Mouse (Mus musculus) lung, embryonic 14.5 days (tissue): Measurements from ENCODE around the gene Tubb2a. TPM values are rescaled to one million over a fixed set of nuclear protein-coding genes. Genes with fewer than 3 reads are reported as not detected.
A peak's percentile ranks its signal among the peaks of the same experiment; 100 is the strongest.
"Not testable (repeated sequence)": the region's sequence is repeated elsewhere in the genome, so short reads cannot be mapped to it uniquely, and the experiment has no call there.

ENCODE experiments used
- ATAC-seq: fragments of 200-750 bp; cut with Nextera tagmentation; 2 replicates; pipeline ENCODE4 v1.8.0; 2017; ENCODE audit warnings: mild to moderate bottlenecking, moderate TSS enrichment, moderate library complexity; ENCODE audit not compliant: insufficient read depth
- DNase-seq: peaks from one replicate; pipeline ENCODE4 v3.0.0-alpha.2; 2015
- H3K27ac ChIP-seq: fragments of 300-500 bp; sonication (generic); 2 replicates; pipeline ENCODE4 v1.5.1; 2014; ENCODE audit warnings: low read depth, mild to moderate bottlenecking, moderate library complexity
- H3K27me3 ChIP-seq: fragments of 300-500 bp; sonication (generic); 2 replicates; pipeline ENCODE4 v1.6.1; 2014; ENCODE audit warnings: low read length, control low read depth; ENCODE audit not compliant: insufficient read depth
- H3K36me3 ChIP-seq: fragments of 300-500 bp; sonication (generic); 2 replicates; pipeline ENCODE4 v1.6.1; 2014; ENCODE audit warnings: control low read depth; ENCODE audit not compliant: insufficient read depth
- H3K4me1 ChIP-seq: fragments of 300-500 bp; sonication (generic); 2 replicates; pipeline ENCODE4 v1.6.1; 2014; ENCODE audit warnings: antibody characterized with exemption, control low read depth; ENCODE audit not compliant: insufficient read depth
- H3K4me2 ChIP-seq: fragments of 300-500 bp; sonication (generic); 2 replicates; pipeline ENCODE4 v1.6.1; 2014; ENCODE audit warnings: mild to moderate bottlenecking
- H3K4me3 ChIP-seq: fragments of 300-500 bp; sonication (generic); 2 replicates; pipeline ENCODE4 v1.5.1; 2014; ENCODE audit warnings: low read depth, low read length
- H3K9ac ChIP-seq: fragments of 300-500 bp; sonication (generic); 2 replicates; pipeline ENCODE4 v1.6.1; 2014
- H3K9me3 ChIP-seq: fragments of 300-500 bp; sonication (generic); 2 replicates; pipeline ENCODE4 v1.6.1; 2016; ENCODE audit warnings: low read depth, low read length, control low read depth
- CTCF ChIP-seq: IDR thresholded peaks from 2 replicates; pipeline ENCODE4 v1.5.1; 2016; ENCODE audit warnings: antibody characterized with exemption, low read depth
- WGBS: fragments of 180-500 bp; shearing (Covaris S2); extraction: QIAGEN DNeasy Blood & Tissue Kit; methylation state at CpG from one replicate; pipeline ENCODE4 v1.1.7; 2014; 5-methylcytosine and 5-hydroxymethylcytosine counted together
- polyA plus RNA-seq: library from polyadenylated mRNA; unstranded; fragments of >200 nt; fragmentation: Nextera tagmentation; extraction: Ambion mirVana; gene quantifications from 2 replicates; pipeline ENCODE4 v1.2.1, GENCODE M21; 2014

Tubb2a gene
- polyA plus RNA-seq, 1 experiment from 2014 or later: 164 TPM

DNA sequence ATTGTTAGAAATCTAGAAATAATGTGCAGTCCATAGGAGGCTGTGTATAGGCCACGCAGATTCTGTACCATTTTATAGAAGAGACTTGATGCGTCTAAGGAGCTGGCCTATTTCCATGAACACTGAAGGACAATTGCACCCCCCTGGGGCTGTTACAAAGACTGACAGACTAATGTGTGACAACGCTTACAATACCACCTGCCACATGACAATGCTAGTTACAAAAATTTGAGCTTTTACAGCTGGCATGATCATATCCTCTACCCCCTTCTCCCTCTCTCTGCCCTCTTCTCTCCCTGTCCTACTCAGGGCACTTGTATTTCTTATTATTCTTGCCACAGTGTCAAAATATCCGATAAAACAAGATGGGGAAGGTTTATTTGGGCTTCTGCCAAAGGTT lies 4.1 kb upstream of the Tubb2a start:
- no peak overlapping the region for H3K4me3 ChIP-seq
- H3K27ac ChIP-seq: no peak overlapping the region
- no peak overlapping the region for H3K9ac ChIP-seq
- no peak overlapping the region for H3K4me2 ChIP-seq
- 66% methylated on average over 4 of the region's 4 CpGs for WGBS
- peaks cover 2% of the 10 kb centered on the region; the same call in 1 of the 2 replicates for H3K4me1 ChIP-seq
- H3K27me3 ChIP-seq: no peaks in the 10 kb centered on the region
- TF ChIP-seq CTCF: no peak
- H3K36me3 ChIP-seq: no peaks in the 10 kb centered on the region
- ATAC-seq (no peak), DNase-seq (no peak)
- no peaks in the 10 kb centered on the region for H3K9me3 ChIP-seq

DNA sequence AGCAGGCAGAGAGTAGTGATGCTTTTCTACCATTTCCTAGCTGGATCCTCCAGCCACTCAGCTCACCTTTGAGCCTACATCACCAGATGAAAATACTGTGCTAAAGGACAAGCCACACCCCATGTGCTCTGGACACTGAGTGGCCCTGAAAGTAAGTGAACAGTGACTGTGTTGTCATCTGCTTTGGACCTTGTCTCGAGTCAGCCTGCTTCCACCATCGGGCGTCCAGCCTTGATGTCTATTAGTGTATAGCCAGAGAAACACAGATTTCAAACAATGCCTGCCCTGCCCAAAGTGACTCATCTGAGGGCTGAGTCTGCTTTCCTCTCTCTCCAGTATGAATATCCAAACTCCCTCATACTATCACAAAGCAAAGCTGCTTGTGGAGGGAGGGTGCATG lies 2.0 kb upstream of the Tubb2a start:
- no peak for DNase-seq
- 75% methylated on average over 3 of the region's 3 CpGs for WGBS
- Histone ChIP-seq H3K27me3 (no peaks in the 10 kb centered on the region), H3K4me2 (no peak overlapping the region), H3K4me1 (peaks cover 5% of the 10 kb centered on the region; the same call in 1 of the 2 replicates), H3K4me3 (no peak overlapping the region), H3K9ac (no peak overlapping the region), H3K36me3 (peaks cover 9% of the 10 kb centered on the region; the same call in 1 of the 2 replicates), H3K9me3 (no peaks in the 10 kb centered on the region), H3K27ac (no peak overlapping the region)
- TF ChIP-seq CTCF: no peak
- no peak for ATAC-seq

DNA sequence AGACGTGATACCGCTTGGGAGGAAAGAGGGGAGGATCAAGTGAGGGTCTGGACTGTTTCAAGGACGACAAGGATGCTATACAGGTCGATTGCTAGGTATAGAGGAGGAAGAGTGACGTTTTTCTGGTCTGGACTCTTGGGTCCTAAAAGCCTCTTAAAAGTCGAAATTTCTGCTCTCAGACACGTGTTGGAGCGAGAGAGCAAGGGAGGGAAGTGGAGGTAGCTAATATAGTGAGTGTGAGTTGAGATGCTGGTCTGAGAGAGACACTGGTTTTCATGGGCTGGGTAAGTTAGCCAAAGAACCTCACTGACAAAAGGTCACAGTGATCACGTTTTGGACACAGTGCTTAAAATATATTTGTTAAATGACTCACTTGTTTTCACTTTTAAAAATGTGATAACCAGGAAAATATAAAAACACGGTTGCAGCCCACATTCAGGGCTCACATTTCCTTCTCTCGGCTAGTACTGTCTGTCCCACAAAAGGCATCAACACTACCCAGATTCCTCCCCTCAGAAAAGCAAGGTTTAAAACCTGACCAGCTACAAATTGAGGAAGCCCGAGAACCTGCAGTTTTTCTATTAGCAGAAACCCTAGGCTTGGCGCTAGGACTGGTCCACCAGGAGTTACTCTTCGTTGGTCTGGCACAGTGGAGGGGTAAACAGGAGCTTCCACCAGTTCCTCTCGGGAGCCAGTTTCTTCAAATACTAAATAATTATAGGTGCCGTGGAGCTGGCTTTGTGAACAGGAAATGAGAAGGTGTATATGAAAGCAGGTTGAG lies 883 bp upstream of the Tubb2a start:
- peak overlapping the region; percentile 69; the same call in 1 of the 2 replicates for H3K4me3 ChIP-seq
- H3K9me3 ChIP-seq: no peaks in the 10 kb centered on the region
- no peak overlapping the region for H3K27ac ChIP-seq
- no peak for TF ChIP-seq CTCF
- WGBS: 33% methylated on average over 16 of the region's 16 CpGs
- DNase-seq: no peak
- peak overlapping the region; percentile 75; the same call in 1 of the 2 replicates for H3K9ac ChIP-seq
- 0 out of 2 replicates have a peak, but pooled peaks have one; percentile 13 for ATAC-seq
- peak overlapping the region; percentile 84 for H3K4me2 ChIP-seq
- H3K36me3 ChIP-seq: peaks cover 16% of the 10 kb centered on the region; the same call in 1 of the 2 replicates
- H3K4me1 ChIP-seq: peaks cover 5% of the 10 kb centered on the region; the same call in 1 of the 2 replicates
- H3K27me3 ChIP-seq: no peaks in the 10 kb centered on the region

DNA sequence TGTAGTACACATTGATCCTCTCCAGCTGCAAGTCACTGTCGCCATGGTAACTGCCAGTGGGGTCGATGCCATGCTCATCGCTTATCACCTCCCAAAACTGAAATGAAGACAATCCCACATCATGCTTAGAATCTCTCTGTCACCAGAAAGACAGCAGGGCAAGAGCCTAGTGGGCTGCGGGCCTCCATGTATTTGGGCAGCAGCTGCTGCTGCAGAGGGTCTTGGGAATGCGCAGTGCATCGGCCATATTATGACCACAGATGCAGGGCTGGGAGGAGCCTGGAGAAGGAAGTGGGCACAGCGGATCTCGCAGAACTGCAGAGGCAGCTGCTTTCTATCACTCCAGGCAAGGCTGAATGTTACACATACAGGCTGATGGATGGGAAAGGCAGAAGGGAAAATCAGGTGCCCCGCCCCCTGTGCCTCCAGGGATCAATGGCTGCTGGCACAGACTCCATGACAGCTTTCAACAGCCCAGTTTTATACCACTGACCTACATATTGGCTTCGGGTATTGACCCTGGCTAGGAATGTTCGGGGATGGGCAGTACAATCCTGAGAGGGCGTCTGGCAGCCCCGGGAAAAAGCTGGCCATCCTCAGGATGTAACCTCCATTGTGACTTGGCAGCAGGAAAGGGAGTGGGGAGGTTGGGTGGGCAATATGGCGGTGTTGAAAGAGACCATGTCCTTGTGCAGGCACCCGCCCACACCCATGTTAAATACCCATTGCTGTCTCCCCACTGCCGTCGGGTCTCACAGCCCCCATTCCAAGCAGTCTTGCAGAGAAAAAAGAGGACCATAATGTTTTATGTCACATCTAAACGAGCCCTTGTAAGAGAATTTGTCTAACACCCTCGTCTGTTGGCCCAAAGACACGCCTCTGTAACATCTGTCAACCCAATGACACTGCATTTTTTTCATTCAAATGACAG lies 981 bp downstream of the Tubb2a start:
- Histone ChIP-seq H3K9me3 (no peaks in the 10 kb centered on the region), H3K4me3 (peak overlapping the region; percentile 69), H3K4me1 (peaks cover 5% of the 10 kb centered on the region; the same call in 1 of the 2 replicates), H3K36me3 (peaks cover 23% of the 10 kb centered on the region; the same call in 1 of the 2 replicates), H3K27ac (peak overlapping the region; percentile 36; the same call in 1 of the 2 replicates), H3K27me3 (no peaks in the 10 kb centered on the region), H3K4me2 (peak overlapping the region; percentile 84), H3K9ac (peak overlapping the region; percentile 75)
- ATAC-seq: peak; percentile 67
- peak; percentile 78 for DNase-seq
- WGBS: 27% methylated on average over 20 of the region's 20 CpGs
- no peak for TF ChIP-seq CTCF

DNA sequence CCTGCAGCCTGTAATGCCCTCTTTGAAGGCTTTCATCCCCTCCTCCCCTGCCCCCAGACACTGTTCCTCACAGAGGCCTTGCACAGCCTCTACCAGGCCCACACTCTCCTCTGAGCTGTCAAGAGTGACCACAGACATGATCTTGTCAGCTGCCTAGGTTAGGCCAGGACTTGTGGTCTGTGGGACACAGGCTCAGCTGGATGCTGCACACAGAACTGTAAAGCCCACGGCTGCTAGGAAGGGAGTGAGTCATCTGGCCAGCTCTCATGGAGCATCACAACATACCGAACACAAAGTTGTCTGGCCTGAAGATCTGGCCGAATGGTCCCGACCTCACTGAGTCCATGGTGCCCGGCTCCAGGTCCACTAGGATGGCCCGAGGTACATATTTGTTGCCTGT lies 1.9 kb downstream of the Tubb2a start:
- DNase-seq, H3K4me3 ChIP-seq, H3K9ac ChIP-seq, H3K27me3 ChIP-seq, H3K9me3 ChIP-seq, H3K27ac ChIP-seq, ATAC-seq, H3K4me1 ChIP-seq: not testable (repeated sequence)
- 75% methylated on average over 6 of the region's 6 CpGs for WGBS
- peak overlapping the region; percentile 84; the same call in 1 of the 2 replicates for H3K4me2 ChIP-seq
- peaks cover 23% of the 10 kb centered on the region; the same call in 1 of the 2 replicates for H3K36me3 ChIP-seq

DNA sequence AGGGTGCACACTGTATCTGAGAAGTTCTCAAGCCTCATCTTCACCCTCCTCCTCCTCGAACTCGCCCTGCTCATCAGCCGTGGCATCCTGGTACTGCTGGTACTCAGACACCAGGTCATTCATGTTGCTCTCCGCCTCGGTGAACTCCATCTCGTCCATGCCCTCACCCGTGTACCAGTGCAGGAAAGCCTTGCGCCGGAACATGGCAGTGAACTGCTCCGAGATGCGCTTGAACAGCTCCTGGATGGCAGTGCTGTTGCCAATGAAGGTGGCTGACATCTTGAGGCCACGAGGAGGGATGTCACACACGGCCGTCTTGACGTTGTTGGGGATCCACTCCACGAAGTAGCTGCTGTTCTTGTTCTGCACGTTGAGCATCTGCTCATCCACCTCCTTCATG lies 3.4 kb downstream of the Tubb2a start:
- H3K9ac ChIP-seq, ATAC-seq, H3K27me3 ChIP-seq, H3K9me3 ChIP-seq, DNase-seq, H3K4me2 ChIP-seq, H3K4me1 ChIP-seq, H3K4me3 ChIP-seq, H3K27ac ChIP-seq: not testable (repeated sequence)
- peaks cover 25% of the 10 kb centered on the region; the same call in 1 of the 2 replicates for H3K36me3 ChIP-seq
- 88% methylated on average over 7 of the region's 17 CpGs for WGBS

DNA sequence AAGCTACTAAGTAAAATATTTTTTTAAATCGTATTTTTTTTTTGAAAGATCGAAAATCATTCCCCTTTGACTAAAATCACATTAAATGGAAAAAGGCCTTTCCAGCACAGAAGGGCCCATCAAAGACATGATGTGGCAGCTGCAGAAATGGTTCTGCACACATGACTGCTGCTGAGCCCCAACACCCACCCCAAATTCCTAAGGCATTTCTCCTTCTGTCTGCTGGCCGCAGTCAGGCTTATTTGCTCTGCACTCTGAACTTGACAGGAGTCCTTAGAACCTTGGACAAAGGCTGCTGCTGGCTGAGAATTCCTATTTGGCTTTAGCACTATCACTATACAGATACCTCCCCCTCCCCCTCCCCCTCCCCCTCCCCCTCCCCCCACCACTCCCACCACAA lies 5.0 kb downstream of the Tubb2a start:
- no peak for TF ChIP-seq CTCF
- H3K9ac ChIP-seq: no peak overlapping the region
- peaks cover 25% of the 10 kb centered on the region; the same call in 1 of the 2 replicates for H3K36me3 ChIP-seq
- H3K4me2 ChIP-seq: no peak overlapping the region
- H3K27ac ChIP-seq: no peak overlapping the region
- no peaks in the 10 kb centered on the region for H3K9me3 ChIP-seq
- peaks cover 5% of the 10 kb centered on the region; the same call in 1 of the 2 replicates for H3K4me1 ChIP-seq
- DNase-seq (no peak), ATAC-seq (no peak)
- no peak overlapping the region for H3K4me3 ChIP-seq
- H3K27me3 ChIP-seq: no peaks in the 10 kb centered on the region
- WGBS: 61% methylated on average over 3 of the region's 3 CpGs
